Mouse (Mus musculus): ENCODE measurements around the gene Krt36. TPM values are rescaled to one million over a fixed set of nuclear protein-coding genes. Genes with fewer than 3 reads are reported as not detected.

The Krt36 gene
- polyA plus RNA-seq, 1 experiment from 2014 or later, result not detected

DNA sequence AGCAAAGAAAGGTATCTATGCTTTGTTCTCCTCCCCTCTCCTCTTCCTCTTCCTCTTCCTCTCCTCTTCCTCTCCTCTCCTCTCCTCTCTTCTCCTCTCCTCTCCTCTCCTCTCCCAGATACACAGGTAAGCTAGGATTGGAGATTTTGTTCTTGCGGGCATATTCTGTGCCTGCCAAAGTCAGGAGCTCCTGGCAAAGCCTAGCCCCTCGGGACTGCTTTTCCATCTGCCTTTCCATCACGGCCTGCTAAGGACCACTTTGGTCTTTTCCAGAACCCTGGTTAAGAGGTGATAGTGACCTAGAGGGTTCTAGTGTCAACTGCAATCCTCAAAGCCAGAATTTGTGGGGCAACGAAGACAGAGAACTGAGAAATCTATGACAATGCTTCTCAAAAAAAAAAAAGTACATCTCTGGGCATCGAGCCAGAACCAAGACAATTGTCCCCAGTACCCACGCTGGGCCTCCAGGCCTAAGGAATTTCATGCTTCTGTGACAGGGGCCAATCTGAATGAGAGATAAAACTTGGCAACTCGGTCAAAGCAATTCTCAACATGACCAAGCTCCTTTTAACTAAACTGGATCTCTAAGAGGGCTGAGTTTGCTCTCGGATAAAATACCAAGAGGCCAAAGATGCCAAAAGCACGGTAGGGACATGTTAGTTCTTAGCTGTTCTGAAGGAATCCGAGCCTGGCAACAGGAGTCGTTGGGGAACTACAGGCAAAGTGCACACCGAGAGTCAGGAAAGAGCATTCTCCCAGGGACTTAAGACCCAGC, 39.0 kb downstream of the Krt36 start:
- no peaks in the 10 kb centered on the region for H3K9me3 ChIP-seq (replicated peaks; ENCODE audit: control insufficient read depth, low read length)
- no peak overlapping the region for H3K4me2 ChIP-seq
- H3K4me1 ChIP-seq (ENCODE audit: control insufficient read depth, insufficient read depth, low read length), result peaks cover 6% of the 10 kb centered on the region; the same call in 1 of the 2 replicates
- ATAC-seq (replicated peaks; ENCODE audit: insufficient number of reproducible peaks, low FRiP score, low TSS enrichment), result no peak
- H3K36me3 ChIP-seq (ENCODE audit: control insufficient read depth, insufficient read depth, low read length), result no peaks in the 10 kb centered on the region
- H3K4me3 ChIP-seq (ENCODE audit: low read depth, low read length), result no peak overlapping the region
- no peak overlapping the region for H3K27ac ChIP-seq (ENCODE audit: low read depth, low read length)
- WGBS (ENCODE audit: insufficient replicate concordance), result 66% methylated on average over 12 of the region's 12 CpGs
- no peak overlapping the region for H3K9ac ChIP-seq (ENCODE audit: low read depth, low read length)
- H3K27me3 ChIP-seq (ENCODE audit: control insufficient read depth, insufficient read depth, low read length), result no peaks in the 10 kb centered on the region

DNA sequence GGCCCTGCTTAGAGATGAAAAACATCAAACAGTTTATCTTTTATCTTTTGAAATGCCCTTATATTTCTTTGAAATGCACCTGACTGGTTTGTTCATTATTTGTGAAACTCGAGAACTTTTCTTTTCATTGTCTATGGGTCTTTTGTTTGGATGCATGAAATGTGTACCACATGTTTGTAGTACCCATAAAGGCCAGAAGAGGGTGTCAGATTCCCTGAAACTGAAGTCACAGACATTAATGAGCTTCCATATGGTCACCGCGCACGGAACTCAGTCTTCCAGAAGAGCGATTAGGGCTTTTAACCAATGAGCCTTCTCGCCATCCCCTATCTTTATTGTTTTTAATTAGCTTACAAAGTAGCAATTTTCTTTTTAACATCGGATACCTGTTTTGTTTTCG, 46.6 kb downstream of the Krt36 start:
- Histone ChIP-seq H3K27me3 (ENCODE audit: control insufficient read depth, insufficient read depth, low read length) (no peaks in the 10 kb centered on the region), H3K9me3 (replicated peaks; ENCODE audit: control insufficient read depth, low read length) (no peaks in the 10 kb centered on the region), H3K27ac (ENCODE audit: low read depth, low read length) (no peak overlapping the region), H3K4me3 (ENCODE audit: low read depth, low read length) (no peak overlapping the region), H3K4me1 (ENCODE audit: control insufficient read depth, insufficient read depth, low read length) (no peaks in the 10 kb centered on the region), H3K36me3 (ENCODE audit: control insufficient read depth, insufficient read depth, low read length) (no peaks in the 10 kb centered on the region), H3K9ac (ENCODE audit: low read depth, low read length) (no peak overlapping the region), H3K4me2 (no peak overlapping the region)
- ATAC-seq (replicated peaks; ENCODE audit: insufficient number of reproducible peaks, low FRiP score, low TSS enrichment), result no peak
- WGBS (ENCODE audit: insufficient replicate concordance), result 75% methylated on average over 8 of the region's 8 CpGs

DNA sequence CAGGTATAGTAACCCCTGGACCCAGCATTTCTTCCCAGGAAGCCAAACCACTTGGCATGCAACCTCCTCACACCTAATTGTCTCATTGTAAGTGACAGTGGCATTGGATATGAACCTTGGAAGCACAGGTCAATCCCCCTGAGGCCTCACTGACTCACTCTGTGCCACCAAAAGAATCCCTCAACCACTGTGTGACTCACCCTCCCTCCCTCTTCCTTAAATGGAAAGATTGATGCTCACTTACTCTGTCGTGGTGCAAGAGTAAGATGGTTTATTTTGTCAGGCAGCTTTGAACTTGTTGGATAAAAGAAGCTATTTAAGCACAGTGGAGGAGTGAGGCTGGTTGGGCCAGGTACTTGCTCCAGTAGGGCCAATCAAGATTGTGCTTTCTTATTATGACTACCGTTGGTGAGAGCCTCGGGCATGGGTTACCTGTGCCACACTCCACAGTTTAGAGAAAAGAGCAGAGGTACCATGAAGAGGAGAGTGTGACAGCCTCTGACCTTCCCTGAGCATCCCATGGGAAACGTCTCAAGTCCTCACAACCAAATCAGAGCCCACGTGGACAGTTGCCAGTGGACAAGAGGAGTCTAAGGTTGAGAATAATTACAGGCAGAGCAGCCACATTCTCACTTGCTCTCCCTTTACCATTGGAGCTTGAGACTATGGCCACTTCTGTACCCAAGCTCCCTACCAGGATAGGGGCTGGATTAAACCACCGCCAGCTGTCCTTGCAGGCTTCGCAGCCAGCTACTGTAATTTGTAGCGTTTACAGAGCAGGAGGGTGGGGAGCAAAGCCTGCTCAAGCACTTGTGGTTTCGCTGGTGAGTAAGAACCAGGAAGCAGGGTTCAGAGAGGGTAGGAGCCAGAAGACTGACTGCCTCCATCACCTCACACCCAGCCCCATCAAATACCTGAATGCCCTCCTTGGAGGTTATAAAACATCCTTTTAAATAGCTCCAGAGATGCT, 49.5 kb downstream of the Krt36 start:
- Histone ChIP-seq H3K4me2 (no peak overlapping the region), H3K9me3 (replicated peaks; ENCODE audit: control insufficient read depth, low read length) (no peaks in the 10 kb centered on the region), H3K4me3 (ENCODE audit: low read depth, low read length) (no peak overlapping the region), H3K4me1 (ENCODE audit: control insufficient read depth, insufficient read depth, low read length) (no peaks in the 10 kb centered on the region), H3K9ac (ENCODE audit: low read depth, low read length) (no peak overlapping the region), H3K27me3 (ENCODE audit: control insufficient read depth, insufficient read depth, low read length) (no peaks in the 10 kb centered on the region), H3K36me3 (ENCODE audit: control insufficient read depth, insufficient read depth, low read length) (no peaks in the 10 kb centered on the region), H3K27ac (ENCODE audit: low read depth, low read length) (no peak overlapping the region)
- ATAC-seq (replicated peaks; ENCODE audit: insufficient number of reproducible peaks, low FRiP score, low TSS enrichment), result no peak
- WGBS (ENCODE audit: insufficient replicate concordance), result 71% methylated on average over 9 of the region's 9 CpGs

Other genes starting within 250 kb of the Krt36 start
- not detected in 2 replicates for gene Gm11568, start 247.7 kb downstream of the Krt36 start, polyA plus RNA-seq (2014; fragmentation: Nextera tagmentation; extraction: Ambion mirVana)
- not detected in 2 replicates for gene Gm11559, start 241.2 kb downstream of the Krt36 start, polyA plus RNA-seq (2014; fragmentation: Nextera tagmentation; extraction: Ambion mirVana)
- gene Krtap9-1, start 232.2 kb downstream of the Krt36 start, polyA plus RNA-seq (2014; fragmentation: Nextera tagmentation; extraction: Ambion mirVana), result not detected in 2 replicates
- gene Gm11567, start 226.4 kb downstream of the Krt36 start, polyA plus RNA-seq (2014; fragmentation: Nextera tagmentation; extraction: Ambion mirVana), result not detected in 2 replicates
- not detected in 2 replicates for gene Krtap31-1, start 197.7 kb downstream of the Krt36 start, polyA plus RNA-seq (2014; fragmentation: Nextera tagmentation; extraction: Ambion mirVana)
- not detected in 2 replicates for gene Gm11565, start 190.9 kb downstream of the Krt36 start, polyA plus RNA-seq (2014; fragmentation: Nextera tagmentation; extraction: Ambion mirVana)
- gene Krtap31-2, start 169.3 kb downstream of the Krt36 start, polyA plus RNA-seq (2014; fragmentation: Nextera tagmentation; extraction: Ambion mirVana), result not detected in 2 replicates
- not detected in 2 replicates for gene Krtap9-5, start 157.2 kb downstream of the Krt36 start, polyA plus RNA-seq (2014; fragmentation: Nextera tagmentation; extraction: Ambion mirVana)
- gene Krtap29-1, start 126.6 kb downstream of the Krt36 start, polyA plus RNA-seq (2014; fragmentation: Nextera tagmentation; extraction: Ambion mirVana), result not detected in 2 replicates
- not detected in 2 replicates for gene Krtap16-1, start 119.0 kb downstream of the Krt36 start, polyA plus RNA-seq (2014; fragmentation: Nextera tagmentation; extraction: Ambion mirVana)
- gene Krtap17-1, start 111.6 kb downstream of the Krt36 start, polyA plus RNA-seq (2014; fragmentation: Nextera tagmentation; extraction: Ambion mirVana), result not detected in 2 replicates
- gene Krt33a, start 89.4 kb downstream of the Krt36 start, polyA plus RNA-seq (2014; fragmentation: Nextera tagmentation; extraction: Ambion mirVana), result not detected in 2 replicates
- gene Krt33b, start 75.8 kb downstream of the Krt36 start, polyA plus RNA-seq (2014; fragmentation: Nextera tagmentation; extraction: Ambion mirVana), result not detected in 2 replicates
- not detected in 2 replicates for gene Krt34, start 64.1 kb downstream of the Krt36 start, polyA plus RNA-seq (2014; fragmentation: Nextera tagmentation; extraction: Ambion mirVana)
- not detected in 2 replicates for gene Krt31, start 55.1 kb downstream of the Krt36 start, polyA plus RNA-seq (2014; fragmentation: Nextera tagmentation; extraction: Ambion mirVana)
- gene Krt32, start 17.4 kb downstream of the Krt36 start, polyA plus RNA-seq (2014; fragmentation: Nextera tagmentation; extraction: Ambion mirVana), result not detected in 2 replicates
- gene Krt35, start 9.4 kb downstream of the Krt36 start, polyA plus RNA-seq (2014; fragmentation: Nextera tagmentation; extraction: Ambion mirVana), result not detected in 2 replicates
- not detected in 2 replicates for gene Krt13, start 15.9 kb upstream of the Krt36 start, polyA plus RNA-seq (2014; fragmentation: Nextera tagmentation; extraction: Ambion mirVana)
- 0.17 and 0.24 TPM in 2 replicates for gene Krt15, start 30.3 kb upstream of the Krt36 start, polyA plus RNA-seq (2014; fragmentation: Nextera tagmentation; extraction: Ambion mirVana)
- gene Krt19, start 43.0 kb upstream of the Krt36 start, polyA plus RNA-seq (2014; fragmentation: Nextera tagmentation; extraction: Ambion mirVana), result 48.4 and 69.2 TPM in 2 replicates
- not detected in 2 replicates for gene Krt9, start 87.6 kb upstream of the Krt36 start, polyA plus RNA-seq (2014; fragmentation: Nextera tagmentation; extraction: Ambion mirVana)
- gene Krt14, start 101.9 kb upstream of the Krt36 start, polyA plus RNA-seq (2014; fragmentation: Nextera tagmentation; extraction: Ambion mirVana), result 1.4 and 1.7 TPM in 2 replicates
- not detected in 2 replicates for gene Krt16, start 143.3 kb upstream of the Krt36 start, polyA plus RNA-seq (2014; fragmentation: Nextera tagmentation; extraction: Ambion mirVana)
- gene Krt17, start 155.4 kb upstream of the Krt36 start, polyA plus RNA-seq (2014; fragmentation: Nextera tagmentation; extraction: Ambion mirVana), result 0.14 and 0.82 TPM in 2 replicates
- 0.20 TPM in 1 of 2 replicates, not detected in the other for gene Krt42, start 164.2 kb upstream of the Krt36 start, polyA plus RNA-seq (2014; fragmentation: Nextera tagmentation; extraction: Ambion mirVana)
- 1,605 and 1,756 TPM in 2 replicates for gene Eif1, start 214.3 kb upstream of the Krt36 start, polyA plus RNA-seq (2014; fragmentation: Nextera tagmentation; extraction: Ambion mirVana)
- not detected in 2 replicates for gene Gast, start 228.8 kb upstream of the Krt36 start, polyA plus RNA-seq (2014; fragmentation: Nextera tagmentation; extraction: Ambion mirVana)